Mouse (Mus musculus) liver, adult 2 months (tissue): ENCODE data around the gene Sde2. TPM values are rescaled to one million over a fixed set of nuclear protein-coding genes. Genes with fewer than 3 reads are reported as not detected.
A peak's percentile ranks its signal among the peaks of the same experiment; 100 is the strongest.

ENCODE experiments used
- DNase-seq: peaks from one replicate; pipeline ENCODE4 v3.0.0-alpha.2; 2011; ENCODE audit warnings: low read depth, low spot score; ENCODE audit errors: extremely low read depth
- H3K27ac ChIP-seq: fragments of 200-500 bp; replicated peaks from 2 replicates; pipeline ENCODE4 v1.5.1; 2012; ENCODE audit warnings: low read depth, mild to moderate bottlenecking, control low read depth, inconsistent platforms, low read length; ENCODE audit not compliant: insufficient read depth
- H3K27me3 ChIP-seq: fragments of 200-500 bp; 2 replicates; pipeline ENCODE4 v1.6.1; 2012; ENCODE audit warnings: mild to moderate bottlenecking, moderate library complexity, low read length, inconsistent platforms; ENCODE audit not compliant: control insufficient read depth, insufficient read depth
- H3K36me3 ChIP-seq: fragments of 200-500 bp; 2 replicates; pipeline ENCODE4 v1.6.1; 2012; ENCODE audit warnings: low read length, inconsistent platforms; ENCODE audit not compliant: control insufficient read depth, insufficient read depth
- H3K4me1 ChIP-seq: fragments of 200-500 bp; 2 replicates; pipeline ENCODE4 v1.6.1; 2011; ENCODE audit warnings: low read length; ENCODE audit not compliant: control insufficient read depth, insufficient read depth
- H3K4me3 ChIP-seq: fragments of 200-500 bp; 2 replicates; pipeline ENCODE4 v1.5.1; 2011; ENCODE audit warnings: low read depth, mild to moderate bottlenecking, control low read depth, low read length, moderate library complexity; ENCODE audit not compliant: insufficient read depth
- H3K79me2 ChIP-seq: fragments of 200-500 bp; 2 replicates; pipeline ENCODE4 v1.6.1; 2012; ENCODE audit warnings: inconsistent platforms, mild to moderate bottlenecking, low read length, moderate library complexity; ENCODE audit not compliant: control insufficient read depth, insufficient read depth
- H3K9ac ChIP-seq: fragments of 200-500 bp; 2 replicates; pipeline ENCODE4 v1.6.1; 2012; ENCODE audit warnings: low read depth, mild to moderate bottlenecking, control low read depth, inconsistent platforms, low read length
- CTCF ChIP-seq: fragments of 200-500 bp; IDR thresholded peaks from 2 replicates; pipeline ENCODE4 v1.5.1; 2011; ENCODE audit warnings: low read depth, low read length, control low read depth
- POLR2A ChIP-seq: fragments of 200-500 bp; IDR thresholded peaks from 2 replicates; pipeline ENCODE4 v1.6.1; 2011; ENCODE audit warnings: low read length, control low read depth; ENCODE audit not compliant: insufficient read depth; ENCODE audit errors: extremely low read depth
- WGBS: fragments of 180-500 bp; shearing (Covaris S2); methylation state at CpG from one replicate; pipeline ENCODE4 v1.1.7; 2018; 5-methylcytosine and 5-hydroxymethylcytosine counted together
- polyA plus RNA-seq: library from polyadenylated mRNA; depleted of rRNA; stranded (reverse); fragments of >200 nt; gene quantifications from 2 replicates; pipeline ENCODE4 v1.2.3, GENCODE M21; 2012
- total RNA-seq: library from RNA; depleted of rRNA; stranded (reverse); fragments of >200 nt; gene quantifications from 2 replicates; pipeline ENCODE4 v1.2.3, GENCODE M21; 2014

Sde2 gene
- total and polyA plus RNA-seq, 2 experiments: 5.0 to 5.8 TPM

GRCm38 (mm10) chr1:180870122-180870650 lies 19.3 kb downstream of the Sde2 start:
- Histone ChIP-seq H3K9ac (no peak overlapping the region), H3K27ac (no peak overlapping the region), H3K4me1 (no peaks in the 10 kb centered on the region), H3K36me3 (peaks cover 20% of the 10 kb centered on the region), H3K27me3 (no peaks in the 10 kb centered on the region), H3K79me2 (no peaks in the 10 kb centered on the region), H3K4me3 (no peak overlapping the region)
- WGBS: 71% methylated on average over 13 of the region's 13 CpGs
- DNase-seq: no peak
- no peak for TF ChIP-seq CTCF
- TF ChIP-seq POLR2A: no peak

- H3K4me1 ChIP-seq: no peaks in the 10 kb centered on the region
- no peak overlapping the region for H3K27ac ChIP-seq
- DNase-seq: peak; percentile 43
- no peak overlapping the region for H3K9ac ChIP-seq
- no peak overlapping the region for H3K4me3 ChIP-seq
- 20% methylated on average over 9 of the region's 9 CpGs for whole genome bisulfite sequencing
- TF ChIP-seq POLR2A (no peak), CTCF (peak; percentile 71)
- no peaks in the 10 kb centered on the region for H3K36me3 ChIP-seq
- H3K27me3 ChIP-seq: no peaks in the 10 kb centered on the region
- no peaks in the 10 kb centered on the region for H3K79me2 ChIP-seq
These were observed 23.0 kb downstream of the Sde2 start for GRCm38 (mm10) chr1:180873861-180874484.

- DNase-seq: no peak
- TF ChIP-seq POLR2A (no peak), CTCF (no peak)
- Histone ChIP-seq H3K27me3 (no peaks in the 10 kb centered on the region), H3K27ac (no peak overlapping the region), H3K4me1 (no peaks in the 10 kb centered on the region), H3K4me3 (no peak overlapping the region), H3K79me2 (no peaks in the 10 kb centered on the region), H3K9ac (no peak overlapping the region), H3K36me3 (no peaks in the 10 kb centered on the region)
- 88% methylated on average over 2 of the region's 2 CpGs for WGBS
These were observed 23.7 kb downstream of the Sde2 start for GRCm38 (mm10) chr1:180874615-180875014.

- no peak for DNase-seq
- no peak for TF ChIP-seq CTCF
- TF ChIP-seq POLR2A: no peak
- WGBS: 85% methylated on average over 9 of the region's 9 CpGs
These were observed 24.2 kb downstream of the Sde2 start for GRCm38 (mm10) chr1:180875126-180875525.

GRCm38 (mm10) chr1:180877466-180877865 lies 26.5 kb downstream of the Sde2 start:
- Histone ChIP-seq H3K27ac (no peak overlapping the region), H3K4me3 (no peak overlapping the region), H3K4me1 (no peaks in the 10 kb centered on the region), H3K79me2 (no peaks in the 10 kb centered on the region), H3K27me3 (no peaks in the 10 kb centered on the region), H3K36me3 (no peaks in the 10 kb centered on the region), H3K9ac (no peak overlapping the region)
- DNase-seq: no peak
- TF ChIP-seq POLR2A (no peak), CTCF (no peak)
- 77% methylated on average over 4 of the region's 4 CpGs for WGBS

More at GRCm38 (mm10) chr1:180875126-180875525, 24.2 kb downstream of the Sde2 start:
- Histone ChIP-seq H3K9ac (no peak overlapping the region), H3K4me1 (no peaks in the 10 kb centered on the region), H3K36me3 (no peaks in the 10 kb centered on the region), H3K27me3 (no peaks in the 10 kb centered on the region), H3K27ac (no peak overlapping the region), H3K4me3 (no peak overlapping the region), H3K79me2 (no peaks in the 10 kb centered on the region)

- WGBS: 74% methylated on average over 3 of the region's 3 CpGs
- no peaks in the 10 kb centered on the region for H3K27me3 ChIP-seq
- H3K9ac ChIP-seq: no peak overlapping the region
- H3K4me3 ChIP-seq: no peak overlapping the region
- no peaks in the 10 kb centered on the region for H3K36me3 ChIP-seq
- no peak for DNase-seq
- no peaks in the 10 kb centered on the region for H3K4me1 ChIP-seq
- H3K27ac ChIP-seq: no peak overlapping the region
- TF ChIP-seq CTCF (no peak), POLR2A (no peak)
- H3K79me2 ChIP-seq: no peaks in the 10 kb centered on the region
These were observed 30.8 kb downstream of the Sde2 start for GRCm38 (mm10) chr1:180881768-180882167.
